Mouse (Mus musculus): ENCODE measurements around the gene Tnfrsf13b. TPM values are rescaled to one million over a fixed set of nuclear protein-coding genes. Genes with fewer than 3 reads are reported as not detected.
A peak's percentile ranks its signal among the peaks of the same experiment; 100 is the strongest.
"Not testable (repeated sequence)": the region's sequence is repeated elsewhere in the genome, so short reads cannot be mapped to it uniquely, and the experiment has no call there.

The Tnfrsf13b gene
- total RNA-seq, 1 experiment from 2014 or later: 169 TPM

DNA sequence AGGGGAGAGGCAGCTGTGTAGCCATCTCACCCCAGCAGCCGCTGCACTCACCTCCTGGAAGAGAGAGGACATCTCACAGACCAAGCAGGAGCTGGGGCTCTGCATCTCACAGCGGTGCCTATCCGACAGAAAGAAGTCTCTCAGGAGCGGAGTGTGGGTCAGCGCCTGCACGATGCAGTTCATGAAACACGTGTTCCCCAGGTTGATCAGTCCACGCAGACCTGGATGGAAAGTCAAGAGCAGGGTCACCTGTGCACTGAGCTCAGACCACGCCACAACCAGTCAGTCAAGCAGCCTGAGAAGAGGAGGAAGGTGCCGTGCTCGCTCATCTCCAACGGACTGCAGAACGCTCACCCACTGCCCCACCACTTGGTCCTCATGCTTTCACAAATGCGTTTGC is 36.2 kb downstream of the Tnfrsf13b start:
- no peak for ATAC-seq (ENCODE audit: extremely low read depth, insufficient number of reproducible peaks, low FRiP score, poor library complexity, severe bottlenecking)

DNA sequence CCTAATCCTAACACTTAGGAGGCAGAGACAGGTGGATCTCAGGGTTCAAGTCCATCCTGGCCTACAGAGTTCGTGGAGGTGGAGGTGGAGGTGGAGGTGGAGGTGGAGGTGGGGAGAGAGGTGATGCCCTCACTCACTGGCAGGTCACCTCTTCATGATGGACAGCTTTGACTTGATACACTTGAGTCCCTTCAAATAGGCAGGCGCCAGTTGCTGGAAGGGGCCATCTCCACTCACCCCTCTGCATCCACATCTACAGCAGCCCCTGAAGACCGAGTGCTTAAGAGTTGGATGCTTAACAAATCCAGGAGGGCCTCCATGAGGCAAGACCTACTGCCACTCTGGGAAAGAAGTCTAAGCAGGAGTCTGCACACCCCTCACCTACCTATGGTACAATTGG is 36.8 kb downstream of the Tnfrsf13b start:
- ATAC-seq (ENCODE audit: extremely low read depth, insufficient number of reproducible peaks, low FRiP score, poor library complexity, severe bottlenecking): no peak

DNA sequence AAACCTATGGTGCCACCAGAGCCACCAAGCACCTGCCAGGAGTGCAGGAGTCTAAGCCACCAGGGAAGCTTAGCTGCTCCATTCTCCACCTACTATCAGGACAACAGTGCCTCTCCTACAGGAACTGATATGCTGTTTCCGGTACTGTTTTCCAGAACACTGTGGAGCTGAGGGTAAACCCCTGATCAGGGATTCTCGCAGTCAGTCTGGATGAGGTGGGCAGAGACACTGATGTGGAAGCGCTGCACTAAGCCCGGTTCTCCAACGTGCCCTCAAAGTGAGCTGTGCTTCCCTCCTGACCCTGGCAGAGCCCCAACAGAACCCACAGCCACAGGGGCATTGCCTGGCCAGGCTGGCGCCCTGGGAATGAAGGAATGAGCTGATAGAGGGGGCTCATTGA is 37.8 kb downstream of the Tnfrsf13b start:
- no peak for ATAC-seq (ENCODE audit: extremely low read depth, insufficient number of reproducible peaks, low FRiP score, poor library complexity, severe bottlenecking)

DNA sequence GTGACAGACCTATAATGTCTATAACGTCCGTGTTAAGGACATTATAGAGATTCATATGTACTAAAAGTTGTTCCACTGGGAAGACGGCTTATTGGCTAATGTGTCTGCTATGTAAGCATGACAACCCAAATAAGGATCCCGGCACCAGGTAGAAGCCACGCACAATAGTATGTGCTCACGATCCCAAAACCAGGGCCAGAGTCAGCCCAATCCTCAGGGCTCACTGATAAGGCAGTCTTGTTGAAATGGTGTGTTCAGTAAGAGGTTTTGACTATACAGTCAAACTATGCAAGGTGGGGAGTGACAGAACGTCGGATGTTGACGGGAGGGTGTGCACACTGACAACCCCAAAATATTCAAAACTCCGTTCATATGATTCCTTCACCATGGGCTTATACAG is 38.3 kb downstream of the Tnfrsf13b start:
- ATAC-seq (ENCODE audit: extremely low read depth, insufficient number of reproducible peaks, low FRiP score, poor library complexity, severe bottlenecking): no peak

DNA sequence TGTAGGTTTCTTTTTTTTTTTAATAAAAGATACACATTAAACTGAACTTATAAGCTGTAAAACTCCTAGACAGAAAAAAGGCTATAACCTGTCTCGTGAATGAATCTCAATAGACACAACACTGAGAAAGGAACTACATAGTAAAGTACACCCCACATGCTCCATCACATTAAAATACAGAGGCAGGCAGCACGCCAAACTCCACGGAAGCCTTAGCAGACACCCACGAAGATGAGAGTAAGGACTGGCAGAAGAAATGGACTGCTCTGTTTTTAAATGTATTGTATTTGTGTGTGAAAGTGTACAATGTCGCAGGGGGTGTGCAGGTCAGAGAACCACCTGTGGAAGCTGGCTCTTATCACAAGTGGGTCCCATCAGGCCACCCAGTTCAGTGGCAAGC is 43.6 kb downstream of the Tnfrsf13b start:
- no peak for ATAC-seq (ENCODE audit: extremely low read depth, insufficient number of reproducible peaks, low FRiP score, poor library complexity, severe bottlenecking)

DNA sequence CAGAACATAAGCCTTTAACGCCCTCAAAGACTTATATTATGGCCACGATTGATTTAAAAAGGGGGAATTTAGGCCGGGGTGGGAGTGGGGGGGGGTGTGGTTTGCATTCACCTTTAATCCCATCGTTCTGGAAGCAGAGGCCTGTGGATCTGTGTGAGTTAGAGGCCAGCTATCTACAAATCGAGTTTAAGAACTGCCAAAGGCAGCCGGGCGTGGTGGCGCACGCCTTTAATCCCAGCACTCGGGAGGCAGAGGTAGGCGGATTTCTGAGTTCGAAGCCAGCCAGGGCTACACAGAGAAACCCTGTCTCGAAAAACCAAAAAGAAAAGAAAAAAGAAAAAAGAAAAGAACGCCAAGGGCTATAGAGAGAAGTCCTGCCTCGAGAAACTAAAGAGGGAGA is 46.9 kb downstream of the Tnfrsf13b start:
- not testable (repeated sequence) for ATAC-seq (ENCODE audit: extremely low read depth, insufficient number of reproducible peaks, low FRiP score, poor library complexity, severe bottlenecking)

DNA sequence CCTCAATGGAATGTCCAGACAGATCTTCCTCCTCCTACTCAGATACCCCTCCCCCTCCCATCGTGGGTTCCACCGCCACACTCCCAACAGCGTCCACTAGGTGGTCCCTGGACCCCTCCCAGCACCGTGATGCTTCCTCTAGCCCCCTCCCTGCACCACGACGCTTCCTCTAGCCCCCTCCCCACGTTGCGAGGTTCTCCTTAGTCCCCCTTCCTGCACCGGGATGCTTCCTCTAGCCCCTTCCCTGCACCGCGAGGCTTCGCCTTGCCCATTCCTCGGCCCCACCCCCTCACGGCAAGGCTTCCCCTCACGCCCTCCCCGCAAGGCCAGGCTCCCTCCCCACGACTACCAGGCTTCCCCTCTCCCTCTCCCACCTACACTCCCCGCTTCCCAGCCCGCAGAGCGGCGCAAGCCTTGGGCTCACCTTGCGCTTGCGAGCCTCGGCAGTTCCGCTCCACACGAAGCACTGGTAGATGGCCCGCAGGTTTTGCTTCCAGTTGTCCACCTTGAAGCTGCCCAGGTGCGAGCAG is 47.8 kb downstream of the Tnfrsf13b start:
- ATAC-seq (ENCODE audit: extremely low read depth, insufficient number of reproducible peaks, low FRiP score, poor library complexity, severe bottlenecking): no peak

DNA sequence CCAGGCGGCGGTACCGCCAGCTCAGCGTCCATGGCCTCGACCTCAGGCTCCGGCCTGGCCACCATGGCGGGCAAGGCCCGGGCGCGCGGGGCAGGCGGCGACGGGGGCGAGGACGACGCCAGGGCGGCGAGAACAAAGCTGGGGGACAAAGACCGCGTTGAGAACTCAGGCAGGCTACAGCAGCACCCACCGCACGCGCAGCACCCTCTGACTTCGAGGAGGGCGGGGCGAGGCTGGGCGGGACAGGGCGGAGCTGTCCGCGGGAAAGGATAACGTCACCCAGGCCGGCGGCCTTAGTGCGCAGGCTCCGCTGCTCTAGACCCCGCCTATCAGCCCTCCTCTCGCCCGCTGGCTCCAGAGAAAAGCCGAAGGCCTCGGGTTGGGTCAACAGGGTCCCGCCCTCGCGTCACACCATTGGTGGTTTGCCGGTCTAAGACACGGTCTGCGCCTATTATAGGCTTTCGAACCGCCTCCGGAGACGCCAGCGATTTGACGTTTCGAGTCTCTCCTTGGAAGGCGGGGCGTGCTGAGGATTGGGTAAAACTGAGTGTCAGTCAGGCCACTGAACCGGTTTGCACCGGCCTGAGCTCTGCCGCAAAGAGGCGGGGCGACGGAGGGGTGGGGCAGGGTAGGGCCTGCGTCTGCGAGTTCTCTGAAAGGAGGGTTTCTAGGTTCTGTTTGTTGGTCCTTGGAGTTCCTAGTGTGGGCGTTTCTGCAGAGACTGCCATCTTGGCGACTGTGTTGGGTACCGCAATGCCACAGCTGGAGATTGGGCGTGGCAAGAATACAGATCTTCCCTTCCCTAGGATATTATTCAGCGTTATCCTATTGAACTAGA is 48.5 kb downstream of the Tnfrsf13b start, which contains the start of gene Usp22:
Gene Usp22 (minus strand): TSS at position 235 of the 838 bp plus-strand sequence.
- ATAC-seq (ENCODE audit: extremely low read depth, insufficient number of reproducible peaks, low FRiP score, poor library complexity, severe bottlenecking): peak; percentile 89

DNA sequence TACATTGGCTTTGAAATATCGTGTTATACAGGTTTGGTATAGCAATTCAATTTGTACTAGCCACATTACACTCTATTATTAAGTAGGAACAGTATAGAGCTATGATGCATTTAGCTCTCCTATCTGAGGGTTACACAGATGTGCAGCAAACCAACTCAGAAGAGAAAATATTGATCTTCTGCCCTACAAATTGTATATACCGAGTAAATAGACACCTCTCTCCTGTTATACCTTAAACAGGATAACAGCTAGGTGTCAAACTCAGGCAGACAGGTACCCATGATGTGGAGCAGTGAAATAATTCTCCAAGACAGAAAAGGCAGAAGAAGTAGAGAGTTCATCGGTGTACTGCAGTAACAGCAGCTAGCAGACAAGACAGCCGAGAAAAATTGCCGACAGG is 49.2 kb downstream of the Tnfrsf13b start:
- no peak for ATAC-seq (ENCODE audit: extremely low read depth, insufficient number of reproducible peaks, low FRiP score, poor library complexity, severe bottlenecking)

DNA sequence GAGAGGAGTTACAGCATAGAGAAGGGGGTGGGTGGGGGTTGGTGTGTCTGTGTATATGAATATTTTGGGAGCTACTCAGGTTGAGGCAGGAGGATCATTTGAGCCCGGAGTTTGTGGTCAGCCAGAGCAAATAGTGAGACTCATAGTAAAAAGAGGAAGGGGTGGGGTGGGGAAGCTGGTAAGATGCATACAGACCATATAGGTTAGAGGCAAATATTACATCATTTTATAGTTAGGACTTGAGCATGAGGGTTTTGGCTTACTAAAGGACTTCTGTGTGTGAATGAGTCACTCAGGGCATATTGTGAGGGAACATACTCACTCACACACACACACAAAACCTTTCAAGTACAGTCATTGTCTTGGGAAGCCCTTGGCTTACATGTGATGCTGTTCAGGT is 49.8 kb downstream of the Tnfrsf13b start:
- ATAC-seq (ENCODE audit: extremely low read depth, insufficient number of reproducible peaks, low FRiP score, poor library complexity, severe bottlenecking): peak; percentile 17; the same call in 1 of the 2 replicates

DNA sequence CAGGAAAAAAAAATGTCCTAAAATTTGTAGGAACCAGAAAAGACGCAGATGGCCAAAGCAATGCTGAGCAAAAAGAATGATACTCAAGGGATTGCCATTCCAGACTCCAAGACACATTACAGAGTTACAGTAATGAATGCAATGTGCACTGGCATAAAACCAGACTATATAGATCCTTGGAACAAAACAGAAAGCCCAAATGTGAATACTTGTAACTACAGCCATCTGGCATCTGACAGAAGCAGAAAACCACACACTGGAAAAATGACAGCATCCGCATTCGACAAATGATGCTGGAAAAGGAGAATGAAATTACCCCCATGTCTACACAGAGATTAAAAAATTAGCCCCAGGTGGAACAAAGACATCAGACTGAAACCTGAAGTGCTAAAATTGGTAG is 53.8 kb downstream of the Tnfrsf13b start:
- no peak for ATAC-seq (ENCODE audit: extremely low read depth, insufficient number of reproducible peaks, low FRiP score, poor library complexity, severe bottlenecking)

DNA sequence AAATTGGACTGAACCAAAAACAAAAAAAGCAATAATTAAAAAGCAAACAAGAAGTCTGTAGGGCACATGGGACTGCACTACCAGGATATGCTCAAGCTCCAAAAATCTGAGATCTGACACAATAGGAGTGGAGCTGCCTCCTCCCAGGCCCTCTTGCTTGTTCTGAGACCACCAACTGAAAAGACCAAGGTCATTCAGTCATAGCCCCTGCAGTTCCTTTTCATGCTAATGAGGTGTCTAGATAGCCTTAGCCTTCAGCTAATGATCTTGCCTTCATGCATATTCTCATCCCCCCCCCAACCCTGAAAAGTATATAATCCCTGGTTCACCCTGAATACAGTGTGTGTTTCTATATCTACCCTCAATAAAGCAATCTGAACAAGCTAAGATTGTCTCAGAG is 55.1 kb downstream of the Tnfrsf13b start:
- ATAC-seq (ENCODE audit: extremely low read depth, insufficient number of reproducible peaks, low FRiP score, poor library complexity, severe bottlenecking): no peak

DNA sequence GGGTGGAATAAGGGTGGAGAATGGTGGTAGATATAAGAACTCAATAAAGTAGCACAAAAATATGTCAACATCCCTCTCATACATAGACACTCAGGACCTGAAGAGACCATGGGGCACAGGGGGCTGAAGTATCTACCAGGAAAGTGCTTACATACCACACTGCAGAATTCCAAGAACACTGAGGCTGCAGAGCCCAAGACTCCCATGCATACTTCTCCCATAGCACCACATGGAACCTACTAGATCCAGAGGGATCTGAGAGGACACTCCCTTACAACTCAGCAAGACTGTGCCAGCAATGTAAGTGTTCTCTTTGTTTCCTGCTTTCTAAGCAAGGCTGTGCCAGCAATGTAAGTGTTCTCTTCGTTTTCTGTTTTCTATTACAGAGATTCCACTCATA is 57.3 kb downstream of the Tnfrsf13b start:
- ATAC-seq (ENCODE audit: extremely low read depth, insufficient number of reproducible peaks, low FRiP score, poor library complexity, severe bottlenecking): no peak

DNA sequence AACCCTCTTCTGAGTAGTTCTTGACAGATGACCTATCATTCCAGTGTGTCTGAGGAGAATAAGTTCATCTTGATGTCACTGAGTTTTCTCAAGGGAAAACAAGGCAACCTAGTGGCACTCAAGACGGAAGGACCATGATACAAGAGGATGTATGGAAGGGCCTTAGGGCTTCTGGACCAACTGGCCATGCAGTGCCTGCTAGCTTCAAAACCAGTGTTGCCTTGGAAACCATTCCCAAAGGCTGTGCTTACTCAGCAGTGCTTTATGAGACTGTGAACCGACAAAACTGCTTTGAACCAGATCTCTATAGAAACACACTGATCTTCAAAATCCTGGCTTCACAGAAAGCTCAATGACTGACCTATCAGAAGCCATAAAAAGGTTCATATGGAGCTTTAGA is 64.2 kb downstream of the Tnfrsf13b start:
- ATAC-seq (ENCODE audit: extremely low read depth, insufficient number of reproducible peaks, low FRiP score, poor library complexity, severe bottlenecking): no peak

DNA sequence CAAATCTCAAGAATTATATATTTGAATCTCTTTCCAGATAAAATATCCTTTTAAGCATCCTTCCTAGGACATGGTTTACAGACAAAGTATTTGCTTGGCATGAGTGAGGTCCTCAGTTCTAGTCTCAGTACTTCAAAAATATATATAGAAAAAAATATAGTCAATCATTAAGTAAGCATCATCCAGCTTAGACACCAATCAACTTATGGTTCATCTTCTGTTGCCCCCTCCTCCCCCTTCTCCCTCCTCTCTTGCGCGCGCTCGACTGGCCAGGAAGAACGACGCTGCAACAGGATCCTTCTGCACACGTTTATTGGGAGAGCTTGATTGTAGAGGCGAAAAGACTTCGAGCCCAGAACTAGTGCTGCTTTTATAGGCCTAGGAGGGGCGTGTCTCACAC is 65.6 kb downstream of the Tnfrsf13b start:
- not testable (repeated sequence) for ATAC-seq (ENCODE audit: extremely low read depth, insufficient number of reproducible peaks, low FRiP score, poor library complexity, severe bottlenecking)

DNA sequence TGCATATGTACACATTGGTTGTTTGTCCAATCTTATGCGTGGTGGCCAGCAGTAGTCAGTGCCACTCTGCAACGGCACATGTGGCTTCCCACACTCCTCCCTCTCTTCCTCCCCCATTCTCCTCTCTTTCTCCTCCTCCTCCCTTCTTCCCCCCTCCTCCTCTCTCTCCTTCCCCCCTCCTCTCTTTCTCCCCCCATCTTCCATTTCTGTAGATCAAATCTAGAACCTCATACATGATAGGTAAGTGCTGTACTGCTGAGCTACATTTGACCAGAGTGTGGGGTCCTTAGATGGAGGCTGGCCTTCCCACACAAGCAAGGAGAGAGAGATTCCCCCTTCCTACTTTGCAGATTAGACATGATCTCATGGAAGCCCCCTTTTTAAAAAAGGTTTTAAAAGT is 66.2 kb downstream of the Tnfrsf13b start:
- no peak for ATAC-seq (ENCODE audit: extremely low read depth, insufficient number of reproducible peaks, low FRiP score, poor library complexity, severe bottlenecking)

DNA sequence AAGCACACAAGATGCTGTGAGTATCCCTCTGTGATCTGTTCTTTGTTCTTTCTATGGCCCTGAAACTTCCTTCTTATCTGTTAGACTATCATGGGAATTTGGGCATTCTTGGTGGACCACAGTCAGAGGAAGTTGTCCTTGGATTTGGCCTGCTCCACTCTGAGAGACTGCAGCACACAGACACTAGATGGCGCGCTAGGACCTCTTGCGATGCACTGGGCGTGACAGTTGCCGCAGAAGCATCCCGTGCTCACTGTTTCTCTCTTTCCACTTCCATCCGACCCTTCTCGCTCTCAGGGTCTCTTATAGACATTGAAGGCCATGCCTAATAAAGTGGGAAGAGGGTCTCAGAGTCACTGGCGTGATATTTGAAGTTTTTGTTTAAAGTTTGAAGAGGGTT is 66.8 kb downstream of the Tnfrsf13b start:
- peak; percentile 93 for ATAC-seq (ENCODE audit: extremely low read depth, insufficient number of reproducible peaks, low FRiP score, poor library complexity, severe bottlenecking)

DNA sequence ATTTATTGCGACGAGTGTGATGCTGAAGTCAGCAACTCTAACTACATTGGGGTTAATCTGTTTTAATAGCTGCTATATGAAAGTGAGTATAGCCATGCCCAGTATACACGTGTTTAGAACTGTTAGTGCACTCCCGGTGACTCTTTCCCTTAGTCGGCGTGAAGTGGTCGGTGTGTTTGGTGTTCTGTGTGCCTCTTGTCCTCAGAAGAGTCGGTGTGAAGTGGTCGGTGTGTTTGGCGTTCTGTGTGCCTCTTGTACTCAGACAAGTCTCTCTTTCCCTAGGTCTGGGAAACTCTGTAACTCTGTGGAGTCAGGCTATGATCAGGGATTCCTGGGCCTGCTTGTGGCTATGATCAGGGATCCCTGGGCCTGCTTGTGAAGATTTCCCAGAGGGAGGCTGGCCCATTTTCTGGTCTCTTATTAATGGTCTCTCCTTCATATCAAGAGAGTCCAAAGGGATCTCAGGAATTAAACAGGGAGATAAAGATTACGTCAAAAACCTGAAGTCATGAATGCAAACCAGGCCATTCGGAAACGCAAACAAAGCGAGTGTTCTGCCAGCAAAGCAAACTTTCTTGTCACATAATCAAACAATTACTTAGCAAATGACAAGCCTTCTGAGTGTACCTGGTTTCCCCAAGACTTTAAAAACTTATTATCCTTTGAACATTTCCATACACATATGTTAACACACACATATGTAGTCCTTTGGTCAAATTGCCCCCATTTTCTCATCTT is 70.2 kb downstream of the Tnfrsf13b start:
- ATAC-seq (ENCODE audit: extremely low read depth, insufficient number of reproducible peaks, low FRiP score, poor library complexity, severe bottlenecking): no peak

DNA sequence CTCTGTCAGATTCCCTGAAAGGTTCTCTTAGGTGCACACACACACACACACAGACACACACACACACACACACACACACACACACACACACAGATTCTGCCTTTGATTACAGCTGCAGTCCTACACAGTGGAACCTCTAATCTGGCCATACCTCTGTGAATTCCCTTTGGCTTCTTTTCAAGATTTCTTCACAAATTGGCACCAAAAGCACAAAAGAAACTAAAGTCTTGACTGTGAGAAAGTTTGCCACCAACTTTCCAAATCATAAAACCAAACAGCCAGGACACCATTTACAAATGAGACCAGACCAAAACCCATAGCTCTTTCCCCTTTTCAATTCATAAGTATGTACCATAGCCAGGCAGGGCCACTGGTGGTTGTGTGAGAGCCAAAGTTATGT is 71.4 kb downstream of the Tnfrsf13b start:
- ATAC-seq (ENCODE audit: extremely low read depth, insufficient number of reproducible peaks, low FRiP score, poor library complexity, severe bottlenecking): no peak

Measured in neutrophil, adult 5-6 weeks (primary cell).